Mouse (Mus musculus) cerebral cortex, adult 2 months (tissue): ENCODE data around the gene Coq8a.

Experiments used
- WGBS: fragments of 180-500 bp; shearing (Covaris S2); methylation state at CpG from one replicate; pipeline ENCODE4 v1.1.7; 2018; 5-methylcytosine and 5-hydroxymethylcytosine counted together

Coq8a gene

GRCm38 (mm10) chr1:180199715-180200050 lies 281 bp upstream of the Coq8a start:
- WGBS, result 71% methylated on average over 4 of the region's 4 CpGs

DNA sequence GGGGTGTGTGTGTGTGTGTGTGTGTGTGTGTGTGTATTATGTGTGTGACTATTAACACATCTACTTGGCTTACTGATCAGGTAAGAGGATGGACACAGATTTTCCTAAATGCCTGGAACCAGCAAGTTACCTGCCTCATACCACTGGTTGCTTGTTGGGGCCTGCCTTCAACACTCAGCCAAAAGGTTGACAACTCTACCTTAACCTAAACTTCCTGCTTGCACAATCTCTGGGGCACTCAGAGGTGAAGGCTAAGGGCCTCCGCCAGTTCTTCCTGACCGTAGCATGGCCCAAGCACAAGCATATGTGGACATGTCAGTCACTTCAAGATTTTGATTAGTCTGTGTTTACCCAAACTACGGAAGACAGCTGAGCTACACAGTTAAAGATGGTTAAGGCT lies 1.4 kb downstream of the Coq8a start:
- 90% methylated on average over 3 of the region's 3 CpGs for WGBS

DNA sequence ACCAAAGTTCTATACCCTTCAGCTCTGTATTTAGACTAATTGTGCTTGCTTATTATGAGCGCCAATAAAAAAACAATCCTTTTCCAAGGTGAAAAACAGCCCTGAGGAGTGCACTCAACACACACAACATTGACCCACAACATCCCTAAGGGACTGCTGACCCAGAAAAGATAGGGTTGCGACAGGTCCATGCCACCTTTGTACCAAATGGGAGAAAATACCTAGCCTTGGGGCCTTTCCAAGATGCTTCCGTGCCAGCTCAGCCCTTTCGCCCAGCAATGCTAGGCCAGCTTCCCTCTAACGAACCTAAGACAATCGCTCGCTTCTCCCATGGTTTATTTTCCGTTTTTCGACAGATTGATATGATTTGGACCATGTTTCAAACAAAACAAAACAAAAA lies 2.9 kb downstream of the Coq8a start:
- 85% methylated on average over 9 of the region's 9 CpGs for WGBS

DNA sequence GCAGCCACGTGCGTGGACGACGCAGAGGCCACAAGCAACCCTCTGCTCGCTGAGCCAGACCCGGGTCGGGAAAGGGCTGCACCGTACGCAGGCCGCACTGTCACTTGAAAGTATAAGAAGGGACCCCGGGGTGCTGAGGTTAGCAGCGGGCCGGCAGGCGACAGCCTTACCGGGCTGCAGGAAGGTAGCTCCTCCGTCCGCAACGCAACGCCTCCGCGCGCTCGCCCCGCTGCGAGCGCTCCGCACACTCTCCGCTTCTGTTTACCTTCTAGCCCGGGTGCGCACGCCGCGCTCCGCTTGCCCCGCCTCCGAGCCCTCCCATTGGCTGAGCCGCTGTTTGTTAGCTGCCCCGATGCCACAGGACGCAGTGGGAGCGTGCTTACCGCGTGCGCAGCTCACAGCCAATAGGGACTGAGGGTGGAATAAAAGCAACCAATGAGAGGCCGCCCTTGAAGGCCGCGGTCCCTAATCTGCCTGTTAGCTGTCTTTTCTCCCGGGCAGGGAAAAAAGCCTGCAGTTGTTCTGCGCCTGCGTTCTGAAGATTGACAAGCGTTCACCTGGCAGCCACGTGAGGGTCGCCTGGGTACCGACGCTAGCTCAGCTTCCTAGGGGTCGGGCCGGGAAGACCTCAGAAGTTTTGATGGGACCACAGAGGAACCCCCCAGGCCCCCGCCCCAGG lies 3.6 kb downstream of the Coq8a start:
- under 1% methylated on average over 57 of the region's 57 CpGs for WGBS

GRCm38 (mm10) chr1:180194781-180195471 lies 4.5 kb downstream of the Coq8a start:
- 16% methylated on average over 9 of the region's 9 CpGs for WGBS

DNA sequence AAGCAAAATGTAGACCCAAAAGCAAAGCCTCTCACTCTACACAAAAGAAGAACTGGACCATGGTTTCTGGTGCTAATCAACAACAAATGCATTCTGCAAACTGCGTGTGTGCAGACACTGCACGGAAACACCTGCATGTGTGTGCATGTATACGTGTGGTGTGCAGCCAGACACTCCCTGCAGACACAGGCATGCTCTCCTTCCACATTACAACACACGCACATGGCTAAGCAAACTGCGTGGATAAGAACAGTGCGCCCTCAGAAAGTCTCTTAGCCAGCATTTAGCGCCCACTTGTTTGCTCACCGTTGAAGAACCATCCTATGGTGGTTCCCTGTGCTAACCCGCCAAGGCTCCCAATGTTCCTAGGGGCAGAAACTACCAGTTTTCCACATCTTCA lies 5.4 kb downstream of the Coq8a start:
- WGBS, result 91% methylated on average over 9 of the region's 9 CpGs

DNA sequence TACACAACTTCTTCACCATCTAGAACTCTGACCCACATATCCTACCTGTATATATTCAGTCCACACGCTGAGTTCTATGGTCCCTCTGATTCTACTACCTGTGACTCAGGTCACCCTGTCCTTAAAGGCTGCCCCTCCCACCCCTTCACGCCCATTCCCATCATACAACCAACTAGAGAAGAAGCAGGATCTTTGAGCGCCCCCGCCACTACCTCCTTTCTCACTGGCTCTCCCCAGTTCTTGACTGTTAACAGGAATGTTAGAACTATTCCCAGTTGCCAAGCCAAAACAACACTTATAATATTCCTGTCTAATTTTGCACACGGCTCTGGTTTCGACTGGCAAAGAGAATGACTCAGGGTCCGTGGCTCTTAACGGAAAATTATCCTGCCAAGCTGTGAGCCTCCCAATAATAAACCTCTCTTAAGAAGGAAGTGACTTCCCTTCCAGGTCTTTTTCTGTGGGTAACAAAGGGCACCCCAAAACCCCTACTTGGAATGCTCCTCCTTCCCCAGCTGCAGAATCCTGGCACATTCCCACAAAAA lies 5.9 kb downstream of the Coq8a start:
- 63% methylated on average over 8 of the region's 8 CpGs for WGBS

GRCm38 (mm10) chr1:180192866-180193265 lies 6.5 kb downstream of the Coq8a start:
- 71% methylated on average over 4 of the region's 4 CpGs for WGBS

DNA sequence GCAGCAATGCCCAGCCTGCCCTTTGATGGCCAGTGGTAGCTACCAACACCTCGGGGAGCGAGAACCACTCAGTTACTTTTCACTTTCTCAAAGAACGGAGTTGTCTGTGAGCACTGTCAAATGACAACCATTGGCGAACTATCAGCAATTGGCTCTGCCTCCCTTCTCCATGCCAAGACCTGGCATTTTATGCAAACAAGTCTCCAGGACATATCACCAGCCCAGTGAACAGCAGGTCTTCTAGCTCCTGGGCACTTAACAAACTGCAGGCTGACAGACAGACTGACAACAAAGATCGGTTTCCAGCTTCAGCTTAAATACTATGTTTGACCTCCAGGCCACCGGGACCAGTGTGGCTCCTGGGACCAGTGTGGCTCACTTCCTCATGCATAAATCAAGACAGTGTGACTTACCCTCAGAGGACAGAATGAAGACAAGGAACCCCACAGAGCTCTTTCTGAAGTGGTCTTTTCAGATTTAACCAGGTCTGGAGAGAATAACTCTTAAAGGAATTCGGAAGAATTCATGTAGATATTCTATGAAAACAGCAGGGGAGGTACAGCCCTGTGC lies 7.7 kb downstream of the Coq8a start:
- 65% methylated on average over 7 of the region's 7 CpGs for WGBS

DNA sequence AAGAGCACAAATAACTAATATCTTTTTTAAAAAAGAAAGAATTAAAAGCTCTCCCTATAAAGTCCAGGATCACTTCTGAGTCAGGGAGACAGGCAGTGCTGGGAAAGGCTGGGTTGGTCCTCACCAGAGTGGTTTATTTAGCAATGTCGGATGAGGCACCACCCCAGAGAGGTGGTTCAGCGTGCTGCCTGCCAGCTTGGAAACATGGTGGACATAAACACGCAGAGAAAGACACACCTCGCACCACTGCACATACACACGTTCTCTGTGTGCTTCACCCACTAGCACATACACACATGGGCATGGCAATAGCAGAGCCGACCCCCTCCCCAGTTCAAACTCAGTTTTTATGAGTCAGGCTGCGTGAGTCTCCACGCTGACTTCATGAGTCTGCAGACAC lies 8.3 kb downstream of the Coq8a start:
- WGBS, result 74% methylated on average over 8 of the region's 8 CpGs

DNA sequence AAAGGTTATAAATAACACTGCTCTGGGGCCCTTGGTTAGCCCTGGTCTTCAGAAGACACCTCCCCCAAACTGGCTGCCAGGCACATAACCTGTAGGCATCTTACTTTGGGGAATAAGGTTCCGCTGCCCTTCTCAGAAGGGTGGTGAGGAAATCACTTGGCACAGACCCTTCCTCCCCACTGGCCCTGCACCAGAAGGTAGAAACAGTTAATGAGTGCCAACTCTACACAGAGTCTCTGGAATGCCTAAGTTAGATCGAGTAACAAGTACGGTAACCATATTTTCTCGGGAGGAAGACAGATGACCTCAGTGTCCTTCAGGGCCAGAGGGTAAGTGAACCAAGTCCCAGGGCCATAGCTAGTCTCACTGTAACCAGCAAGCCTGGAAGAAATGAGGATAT lies 10.5 kb downstream of the Coq8a start:
- 77% methylated on average over 4 of the region's 4 CpGs for WGBS

DNA sequence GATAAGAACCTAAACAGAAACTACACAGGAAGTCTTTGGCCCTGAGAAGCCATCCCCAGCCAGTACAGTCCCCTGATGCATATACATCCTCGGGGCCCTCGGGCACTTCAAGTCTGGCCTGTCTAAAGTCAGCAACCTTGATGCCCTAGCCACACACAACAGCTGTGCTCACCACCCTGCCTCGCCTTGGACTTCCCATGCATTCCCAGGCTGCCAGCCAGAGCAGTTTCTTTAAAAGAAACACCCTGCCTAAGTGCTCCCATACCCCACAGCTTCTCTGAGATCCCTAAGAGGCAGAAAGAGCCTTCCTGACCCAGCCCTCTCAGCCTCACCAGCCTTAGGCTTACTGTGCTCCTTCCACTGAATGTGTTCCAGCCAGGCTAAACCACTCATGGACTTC lies 13.0 kb downstream of the Coq8a start:
- 84% methylated on average over 3 of the region's 3 CpGs for WGBS

DNA sequence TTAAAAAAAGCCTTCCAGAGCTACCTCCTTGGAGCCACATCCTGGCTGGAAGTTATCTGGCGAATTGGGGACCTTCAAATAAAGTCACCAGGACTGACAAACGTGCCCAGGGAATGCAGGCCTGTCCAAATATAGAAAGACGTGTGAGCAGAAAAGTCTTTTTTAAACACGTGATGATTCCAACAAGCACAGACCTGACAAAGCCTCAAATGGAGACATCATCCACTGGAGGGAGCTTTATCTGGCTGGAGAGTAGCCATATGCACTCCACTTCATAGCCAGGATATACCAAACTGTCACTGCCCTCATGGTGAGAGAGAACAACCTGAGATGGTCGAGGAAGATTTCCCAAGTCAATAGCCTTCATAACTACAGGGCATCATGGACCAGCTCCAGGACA lies 13.5 kb downstream of the Coq8a start:
- WGBS, result 51% methylated on average over 5 of the region's 5 CpGs

GRCm38 (mm10) chr1:180184768-180185167 lies 14.6 kb downstream of the Coq8a start:
- 72% methylated on average over 7 of the region's 7 CpGs for WGBS

GRCm38 (mm10) chr1:180183525-180184159 lies 15.8 kb downstream of the Coq8a start:
- 93% methylated on average over 6 of the region's 6 CpGs for WGBS

- 80% methylated on average over 3 of the region's 3 CpGs for WGBS
Measured at GRCm38 (mm10) chr1:180182731-180183130, 16.7 kb downstream of the Coq8a start.

- WGBS, result 93% methylated on average over 9 of the region's 9 CpGs
Measured at GRCm38 (mm10) chr1:180181966-180182319, 17.5 kb downstream of the Coq8a start.

GRCm38 (mm10) chr1:180181304-180181965 lies 18.0 kb downstream of the Coq8a start:
- WGBS, result 89% methylated on average over 7 of the region's 7 CpGs

DNA sequence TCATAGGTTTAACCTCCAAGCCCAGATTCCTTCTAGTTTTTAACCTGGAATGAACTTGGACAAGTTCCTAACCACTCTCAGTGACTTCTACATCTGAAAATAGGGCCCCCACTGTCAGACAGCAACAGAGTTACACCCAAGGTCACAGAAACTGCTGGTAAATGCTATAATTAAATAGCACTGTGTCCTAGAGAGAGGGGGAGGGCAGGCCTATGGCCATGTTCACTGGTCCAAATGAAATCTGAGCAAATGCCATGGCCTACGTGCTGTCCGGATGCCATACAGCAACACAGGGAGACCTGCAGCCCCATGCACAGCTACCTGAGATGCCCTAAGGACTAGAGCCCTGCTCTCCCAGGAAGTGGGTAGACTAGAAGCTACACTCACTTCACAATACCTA lies 19.6 kb downstream of the Coq8a start:
- WGBS, result 97% methylated on average over 2 of the region's 2 CpGs

DNA sequence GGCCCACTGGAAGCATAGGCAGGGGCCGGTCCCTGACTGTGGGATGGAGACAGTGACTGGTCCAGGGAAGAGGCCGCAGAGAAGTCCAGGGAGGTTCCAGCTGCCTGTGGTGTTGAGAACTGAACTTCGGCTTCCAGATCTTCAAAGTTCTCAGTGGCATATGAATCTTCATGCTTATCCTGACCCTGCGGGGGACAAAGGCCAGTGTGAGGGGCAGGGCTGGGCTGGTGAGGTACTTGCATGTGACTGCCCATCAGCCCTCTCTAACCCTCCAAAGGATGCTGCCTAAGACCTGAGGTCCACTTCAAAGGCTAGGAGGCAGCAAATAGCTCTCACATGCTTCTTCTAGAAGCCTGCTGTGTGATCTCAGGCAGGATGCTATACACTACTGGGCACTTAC lies 20.3 kb downstream of the Coq8a start:
- 94% methylated on average over 4 of the region's 4 CpGs for WGBS

DNA sequence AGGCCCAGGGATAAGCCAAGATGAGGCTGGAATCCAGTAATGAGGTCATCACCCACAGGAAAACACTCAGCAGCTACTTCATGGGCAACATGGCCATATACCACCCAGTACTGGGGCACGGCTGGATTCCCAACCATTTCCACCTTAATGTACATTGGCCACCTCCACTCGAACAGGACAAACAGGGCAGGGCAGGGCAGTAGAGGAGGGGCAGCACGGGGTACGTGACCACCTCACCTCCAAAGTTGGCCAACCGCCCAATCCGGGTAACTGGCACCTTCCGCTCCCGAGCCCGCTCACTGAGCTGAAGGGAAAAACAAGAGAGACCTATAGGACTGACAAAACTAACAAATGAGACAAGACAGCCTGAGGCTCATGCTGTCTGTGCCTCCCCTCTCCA lies 21.1 kb downstream of the Coq8a start:
- WGBS, result 87% methylated on average over 9 of the region's 9 CpGs

DNA sequence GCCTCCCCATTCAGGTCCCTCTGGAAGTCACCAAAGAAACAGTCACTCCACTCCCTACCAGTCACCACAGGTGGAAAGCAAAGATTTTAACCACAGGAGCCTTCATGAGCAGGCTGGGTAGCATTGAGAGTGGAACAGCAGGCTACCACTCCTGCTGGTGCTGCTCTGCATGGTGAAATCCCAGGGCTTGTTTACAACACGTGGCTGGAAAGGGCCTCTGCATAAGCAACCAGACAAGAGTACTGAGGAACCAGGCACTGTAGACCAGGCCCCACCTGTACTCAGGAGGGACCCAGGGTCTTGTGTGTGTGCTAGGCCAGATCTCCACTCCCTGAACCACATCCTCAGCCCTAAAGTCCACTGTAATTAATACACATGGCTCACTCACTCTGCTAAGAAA lies 22.6 kb downstream of the Coq8a start:
- 26% methylated on average over 1 of the region's 1 CpGs for WGBS
